Mouse (Mus musculus) kidney, embryonic 14.5 days (tissue): ENCODE data around the gene Cpsf4. TPM values are rescaled to one million over a fixed set of nuclear protein-coding genes. Genes with fewer than 3 reads are reported as not detected.

Source experiments
- ATAC-seq: fragments of 200-750 bp; cut with Nextera tagmentation; 2 replicates; pipeline ENCODE4 v1.8.0; 2017; ENCODE audit warnings: moderate number of reproducible peaks, mild to moderate bottlenecking, moderate TSS enrichment, moderate library complexity; ENCODE audit not compliant: low FRiP score, low TSS enrichment
- H3K27ac ChIP-seq: fragments of 300-500 bp; sonication (generic); 2 replicates; pipeline ENCODE4 v1.5.1; 2014; ENCODE audit warnings: low read depth, mild to moderate bottlenecking, low read length, moderate library complexity, mixed read lengths
- H3K27me3 ChIP-seq: fragments of 300-500 bp; sonication (generic); 2 replicates; pipeline ENCODE4 v1.6.1; 2014; ENCODE audit warnings: mild to moderate bottlenecking, low read length; ENCODE audit not compliant: control insufficient read depth, insufficient read depth
- H3K36me3 ChIP-seq: fragments of 300-500 bp; sonication (generic); 2 replicates; pipeline ENCODE4 v1.6.1; 2014; ENCODE audit warnings: low read length, mixed read lengths; ENCODE audit not compliant: control insufficient read depth, insufficient read depth
- H3K4me1 ChIP-seq: fragments of 300-500 bp; sonication (generic); 2 replicates; pipeline ENCODE4 v1.6.1; 2014; ENCODE audit warnings: low read length, mixed read lengths; ENCODE audit not compliant: control insufficient read depth, insufficient read depth
- H3K4me2 ChIP-seq: fragments of 300-500 bp; sonication (generic); replicated peaks from 2 replicates; pipeline ENCODE4 v1.6.1; 2014; ENCODE audit warnings: low read depth, mild to moderate bottlenecking, low read length
- H3K4me3 ChIP-seq: fragments of 300-500 bp; sonication (generic); 2 replicates; pipeline ENCODE4 v1.5.1; 2014; ENCODE audit warnings: mild to moderate bottlenecking, low read length
- H3K9ac ChIP-seq: fragments of 300-500 bp; sonication (generic); 2 replicates; pipeline ENCODE4 v1.6.1; 2014; ENCODE audit warnings: low read depth, mild to moderate bottlenecking, low read length, moderate library complexity
- H3K9me3 ChIP-seq: fragments of 300-500 bp; sonication (generic); 2 replicates; pipeline ENCODE4 v1.6.1; 2016; ENCODE audit warnings: low read length; ENCODE audit not compliant: control insufficient read depth
- WGBS: fragments of 180-500 bp; shearing (Covaris S2); extraction: QIAGEN DNeasy Blood & Tissue Kit; methylation state at CpG from one replicate; pipeline ENCODE4 v1.1.7; 2014; 5-methylcytosine and 5-hydroxymethylcytosine counted together
- polyA plus RNA-seq: library from polyadenylated mRNA; unstranded; fragments of >200 nt; fragmentation: Nextera tagmentation; extraction: Ambion mirVana; gene quantifications from 2 replicates; pipeline ENCODE4 v1.2.1, GENCODE M21; 2014

Gene Cpsf4
- polyA plus RNA-seq, 1 experiment from 2014 or later: 37.1 TPM

DNA sequence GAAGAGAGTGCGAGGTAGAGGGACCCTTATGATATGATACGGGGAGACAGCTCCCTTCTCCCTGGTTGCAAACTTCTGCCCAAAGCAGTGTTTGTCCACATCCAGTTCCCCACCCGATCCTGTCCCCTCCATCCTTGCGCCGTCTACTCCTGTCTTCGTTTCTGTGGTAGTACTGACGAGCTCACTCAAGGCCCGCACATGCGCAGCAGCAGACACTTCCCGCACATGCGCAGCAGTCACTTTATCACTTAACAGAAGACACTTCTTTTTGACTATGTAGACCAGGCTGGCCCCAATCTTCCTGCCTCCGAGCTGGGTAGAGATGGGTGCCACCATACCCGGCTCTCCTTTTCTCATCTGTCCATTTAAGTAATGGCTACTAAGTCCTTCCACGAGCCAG, 5.7 kb upstream of the Cpsf4 start:
- no peak overlapping the region for H3K4me3 ChIP-seq
- H3K9me3 ChIP-seq: no peaks in the 10 kb centered on the region
- no peak overlapping the region for H3K4me2 ChIP-seq
- H3K4me1 ChIP-seq: peaks cover 6% of the 10 kb centered on the region; the same call in 1 of the 2 replicates
- H3K36me3 ChIP-seq: peaks cover 53% of the 10 kb centered on the region
- H3K27me3 ChIP-seq: no peaks in the 10 kb centered on the region
- 90% methylated on average over 14 of the region's 14 CpGs for WGBS
- H3K9ac ChIP-seq: no peak overlapping the region
- no peak overlapping the region for H3K27ac ChIP-seq
- no peak for ATAC-seq

- ATAC-seq: no peak
- no peaks in the 10 kb centered on the region for H3K27me3 ChIP-seq
- H3K9me3 ChIP-seq: no peaks in the 10 kb centered on the region
- WGBS: 58% methylated on average over 3 of the region's 3 CpGs
- no peak overlapping the region for H3K9ac ChIP-seq
- no peak overlapping the region for H3K4me3 ChIP-seq
- no peak overlapping the region for H3K27ac ChIP-seq
- peaks cover 30% of the 10 kb centered on the region for H3K36me3 ChIP-seq
- H3K4me2 ChIP-seq: no peak overlapping the region
- peaks cover 15% of the 10 kb centered on the region; the same call in 1 of the 2 replicates for H3K4me1 ChIP-seq
These were observed 2.3 kb upstream of the Cpsf4 start for GRCm38 (mm10) chr5:145164710-145165109.

- WGBS: 86% methylated on average over 15 of the region's 15 CpGs
- no peaks in the 10 kb centered on the region for H3K9me3 ChIP-seq
- no peaks in the 10 kb centered on the region for H3K27me3 ChIP-seq
- no peak overlapping the region for H3K4me3 ChIP-seq
- no peak overlapping the region for H3K27ac ChIP-seq
- no peak for ATAC-seq
- H3K4me1 ChIP-seq: peaks cover 15% of the 10 kb centered on the region; the same call in 1 of the 2 replicates
- no peak overlapping the region; the same call in 1 of the 2 replicates for H3K4me2 ChIP-seq
- H3K36me3 ChIP-seq: peaks cover 28% of the 10 kb centered on the region
- H3K9ac ChIP-seq: no peak overlapping the region
These were observed 1.8 kb upstream of the Cpsf4 start for GRCm38 (mm10) chr5:145165184-145165583.

- Histone ChIP-seq H3K36me3 (peaks cover 33% of the 10 kb centered on the region), H3K4me2 (peak overlapping the region; percentile 78), H3K9ac (peak overlapping the region; percentile 86), H3K27me3 (no peaks in the 10 kb centered on the region), H3K4me1 (peaks cover 15% of the 10 kb centered on the region; the same call in 1 of the 2 replicates), H3K4me3 (peak overlapping the region; percentile 68), H3K27ac (peak overlapping the region; percentile 30; the same call in 1 of the 2 replicates), H3K9me3 (no peaks in the 10 kb centered on the region)
- WGBS: under 1% methylated on average over 24 of the region's 28 CpGs
- peak; percentile 50; the same call in 1 of the 2 replicates for ATAC-seq
These were observed 271 bp downstream of the Cpsf4 start for GRCm38 (mm10) chr5:145167306-145167661.

GRCm38 (mm10) chr5:145178461-145178980, 11.5 kb downstream of the Cpsf4 start:
- no peaks in the 10 kb centered on the region for H3K27me3 ChIP-seq
- H3K27ac ChIP-seq: no peak overlapping the region
- ATAC-seq: no peak
- H3K4me2 ChIP-seq: no peak overlapping the region
- H3K9ac ChIP-seq: no peak overlapping the region
- 80% methylated on average over 18 of the region's 18 CpGs for WGBS
- H3K4me3 ChIP-seq: no peak overlapping the region
- H3K4me1 ChIP-seq: no peaks in the 10 kb centered on the region
- peaks cover 99% of the 10 kb centered on the region for H3K36me3 ChIP-seq
- H3K9me3 ChIP-seq: no peaks in the 10 kb centered on the region

DNA sequence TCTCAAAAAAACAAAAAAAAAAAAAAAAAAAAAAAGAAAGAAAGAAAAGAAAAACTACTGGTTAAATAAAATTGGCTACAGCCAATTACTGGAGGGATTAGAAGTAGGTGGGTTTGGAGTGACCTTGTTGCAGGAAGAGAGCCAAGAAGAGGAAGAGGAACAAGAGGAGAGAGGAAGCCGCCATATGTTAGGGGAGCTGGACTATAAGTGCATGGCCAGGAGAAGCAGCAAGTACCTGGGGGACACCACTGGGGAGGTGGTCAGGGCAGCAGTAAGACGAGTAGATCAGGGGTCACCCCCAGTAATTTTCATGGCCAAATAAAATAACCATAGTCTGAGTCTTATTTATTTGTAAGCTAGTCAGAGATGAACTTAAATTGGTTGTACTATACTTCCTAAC, 18.2 kb downstream of the Cpsf4 start:
- peaks cover 68% of the 10 kb centered on the region for H3K36me3 ChIP-seq
- 83% methylated on average over 2 of the region's 2 CpGs for WGBS
- no peaks in the 10 kb centered on the region for H3K27me3 ChIP-seq
- ATAC-seq: no peak
- H3K9ac ChIP-seq: no peak overlapping the region
- H3K4me3 ChIP-seq: no peak overlapping the region
- no peak overlapping the region for H3K27ac ChIP-seq
- H3K4me2 ChIP-seq: no peak overlapping the region
- H3K4me1 ChIP-seq: peaks cover 3% of the 10 kb centered on the region; the same call in 1 of the 2 replicates
- no peaks in the 10 kb centered on the region for H3K9me3 ChIP-seq

- WGBS: 93% methylated on average over 6 of the region's 6 CpGs
- peaks cover 12% of the 10 kb centered on the region; the same call in 1 of the 2 replicates for H3K4me1 ChIP-seq
These were observed 22.4 kb downstream of the Cpsf4 start for GRCm38 (mm10) chr5:145189416-145189815.

GRCm38 (mm10) chr5:145190373-145190772, 23.4 kb downstream of the Cpsf4 start:
- H3K4me2 ChIP-seq: peak overlapping the region; percentile 89
- H3K9ac ChIP-seq: peak overlapping the region; percentile 97
- H3K4me3 ChIP-seq: peak overlapping the region; percentile 95
- peaks cover 12% of the 10 kb centered on the region; the same call in 1 of the 2 replicates for H3K4me1 ChIP-seq
- ATAC-seq: 0 out of 2 replicates have a peak, but pooled peaks have one; percentile 9
- 51% methylated on average over 5 of the region's 5 CpGs for WGBS
- no peaks in the 10 kb centered on the region for H3K9me3 ChIP-seq
- peaks cover 34% of the 10 kb centered on the region for H3K36me3 ChIP-seq
- H3K27ac ChIP-seq: no peak overlapping the region
- H3K27me3 ChIP-seq: no peaks in the 10 kb centered on the region

More at GRCm38 (mm10) chr5:145189416-145189815, 22.4 kb downstream of the Cpsf4 start:
- Histone ChIP-seq H3K4me3 (no peak overlapping the region), H3K9me3 (no peaks in the 10 kb centered on the region), H3K27ac (no peak overlapping the region), H3K27me3 (no peaks in the 10 kb centered on the region), H3K4me2 (no peak overlapping the region), H3K9ac (no peak overlapping the region), H3K36me3 (peaks cover 31% of the 10 kb centered on the region)
- ATAC-seq: no peak

DNA sequence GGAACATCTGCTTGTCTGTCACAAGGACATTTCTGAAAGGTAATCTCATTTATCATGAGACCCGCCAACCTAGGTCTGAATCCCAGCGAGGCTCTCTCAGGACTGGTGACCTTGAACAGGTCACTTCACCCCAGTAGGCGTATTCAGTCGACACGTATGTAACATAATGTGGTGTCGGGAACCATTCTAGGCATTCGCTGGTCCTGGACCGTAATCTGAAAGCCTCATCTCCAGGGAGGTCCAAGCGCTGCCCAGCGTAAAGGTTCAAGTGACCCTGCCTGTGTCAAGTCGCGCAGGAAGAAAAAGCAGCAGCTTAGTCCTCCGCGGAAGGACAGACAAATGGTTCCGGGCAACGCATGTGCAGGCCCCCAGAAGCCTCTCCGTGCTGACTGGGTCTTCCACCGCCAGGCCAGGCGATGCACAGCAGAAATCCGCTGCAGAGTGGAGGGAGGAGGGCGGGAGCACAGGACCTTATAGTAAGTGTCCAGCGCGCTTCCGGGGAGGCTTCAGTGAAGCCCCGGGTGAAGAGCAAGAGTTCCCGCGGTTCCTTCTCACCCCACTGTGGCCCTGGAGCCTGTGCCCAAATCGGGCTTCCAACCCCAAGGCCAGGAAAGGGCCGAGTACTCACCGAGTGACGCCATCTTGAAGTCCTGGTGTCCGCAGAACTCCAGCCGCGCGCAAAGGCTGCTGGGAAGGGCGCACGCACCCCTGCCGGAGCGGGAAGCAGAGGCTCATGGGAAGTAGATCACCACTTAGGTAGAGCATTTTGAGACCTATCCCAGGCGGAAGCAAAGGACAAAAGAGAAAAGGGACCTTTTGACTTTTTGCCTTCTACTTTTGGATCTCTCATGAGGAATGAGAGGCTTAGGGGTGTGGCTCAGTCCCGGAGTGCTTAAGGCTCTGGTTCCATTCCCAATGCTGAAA, 24.1 kb downstream of the Cpsf4 start:
- H3K4me3 ChIP-seq: peak overlapping the region; percentile 95
- peak overlapping the region; percentile 89 for H3K4me2 ChIP-seq
- peaks cover 12% of the 10 kb centered on the region; the same call in 1 of the 2 replicates for H3K4me1 ChIP-seq
- under 1% methylated on average over 41 of the region's 41 CpGs for WGBS
- H3K27ac ChIP-seq: peak overlapping the region; percentile 74
- no peaks in the 10 kb centered on the region for H3K27me3 ChIP-seq
- H3K36me3 ChIP-seq: peaks cover 30% of the 10 kb centered on the region
- H3K9ac ChIP-seq: peak overlapping the region; percentile 97
- ATAC-seq: peak; percentile 90
- no peaks in the 10 kb centered on the region for H3K9me3 ChIP-seq
